Mouse (Mus musculus): ENCODE measurements around the gene Alpl.

Gene Alpl

GRCm38 (mm10) chr4:137795611-137796557, at the start of gene Alpl:
Gene Alpl, minus strand, starts transcription at chr4:137796384.
- peak; percentile 58 for DNase-seq

GRCm38 (mm10) chr4:137844656-137845055, 48.5 kb upstream of the Alpl start:
- peak; percentile 75 for DNase-seq

- no peak for DNase-seq
Observed at GRCm38 (mm10) chr4:137839452-137839851, 43.3 kb upstream of the Alpl start.

- no peak for DNase-seq
Observed at GRCm38 (mm10) chr4:137838791-137839190, 42.6 kb upstream of the Alpl start.

GRCm38 (mm10) chr4:137837792-137838191, 41.6 kb upstream of the Alpl start:
- DNase-seq: no peak

DNA sequence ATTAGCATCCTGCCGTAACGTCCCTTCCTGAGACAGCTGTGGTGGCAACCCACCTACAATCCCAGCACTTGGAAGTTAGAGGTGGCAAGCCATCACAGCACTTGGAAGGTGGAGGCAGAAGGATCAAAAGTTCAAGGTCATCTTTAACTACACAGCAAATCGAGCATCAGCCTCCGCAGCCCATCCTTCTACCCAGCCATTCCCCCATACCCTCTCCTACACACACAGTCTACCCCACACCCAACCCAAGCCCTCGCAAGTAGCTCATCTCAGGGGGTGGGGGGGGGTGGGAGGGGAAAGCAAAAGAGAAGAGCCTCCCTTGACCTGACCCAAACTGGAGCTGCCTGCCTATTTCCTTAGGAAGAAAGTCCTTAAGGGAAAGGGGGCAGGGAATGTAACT, 40.6 kb upstream of the Alpl start:
- no peak for DNase-seq

- DNase-seq: peak; percentile 95
Observed at GRCm38 (mm10) chr4:137835624-137836337, 39.6 kb upstream of the Alpl start.

GRCm38 (mm10) chr4:137831598-137831997, 35.4 kb upstream of the Alpl start:
- no peak for DNase-seq

DNA sequence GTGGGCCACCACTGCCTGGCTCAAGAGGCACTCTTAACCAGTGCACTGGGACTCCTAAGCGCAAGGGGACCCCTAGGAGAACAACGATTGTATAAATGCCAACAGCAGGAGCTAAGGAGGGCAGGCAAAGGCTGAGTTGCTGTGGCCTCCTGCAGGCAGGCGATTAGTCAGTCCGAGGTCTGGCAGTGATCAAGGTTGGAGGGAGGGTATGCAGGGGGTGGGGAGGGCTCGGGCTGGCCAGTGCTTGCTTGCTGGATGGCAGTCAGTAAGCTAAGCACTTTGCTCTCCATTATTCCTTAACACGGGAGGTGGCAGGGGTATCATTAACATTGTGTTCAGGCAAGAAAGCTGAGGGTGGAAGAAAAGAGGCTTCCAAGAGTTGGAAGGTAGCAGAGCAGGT, 34.2 kb upstream of the Alpl start:
- no peak for DNase-seq

- no peak for DNase-seq
Observed at GRCm38 (mm10) chr4:137824881-137825280, 28.7 kb upstream of the Alpl start.

DNA sequence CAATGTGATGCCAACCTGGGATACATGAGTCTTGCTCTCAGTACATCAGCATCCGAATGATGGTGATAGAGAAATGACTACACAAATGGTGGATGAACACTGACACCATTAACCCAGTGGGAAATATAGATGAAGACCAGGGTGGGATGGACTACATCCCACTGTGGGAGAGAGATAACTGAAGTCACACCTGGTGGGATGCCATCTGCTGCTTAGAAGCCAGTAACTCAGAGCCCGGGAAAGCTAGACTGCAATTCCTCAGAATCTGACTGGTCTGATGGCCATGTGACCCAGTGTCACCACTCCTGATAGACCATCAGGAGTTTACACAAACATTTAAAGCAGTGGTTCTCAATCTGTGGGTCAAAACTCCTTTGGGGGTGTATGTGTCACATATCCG, 27.4 kb upstream of the Alpl start:
- no peak for DNase-seq

DNA sequence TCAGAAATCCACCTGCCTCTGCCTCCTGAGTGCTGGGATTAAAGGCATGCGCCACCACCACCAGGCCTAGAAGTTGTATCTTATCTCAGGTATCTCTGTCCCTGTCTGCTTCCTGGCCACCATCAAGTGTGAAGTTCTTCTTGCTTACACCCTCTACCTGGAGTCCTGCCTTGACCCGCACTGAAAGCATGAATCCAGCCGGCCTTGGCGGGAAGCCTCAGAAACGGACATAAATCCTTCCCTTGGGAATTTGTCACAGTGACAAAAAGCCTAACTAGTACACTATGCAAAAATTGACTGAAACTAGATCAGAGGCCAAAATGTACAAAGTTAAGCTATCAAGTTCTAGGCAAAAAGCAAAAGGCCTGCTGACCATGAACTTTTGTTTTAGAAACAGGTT, 26.4 kb upstream of the Alpl start:
- DNase-seq: no peak

DNA sequence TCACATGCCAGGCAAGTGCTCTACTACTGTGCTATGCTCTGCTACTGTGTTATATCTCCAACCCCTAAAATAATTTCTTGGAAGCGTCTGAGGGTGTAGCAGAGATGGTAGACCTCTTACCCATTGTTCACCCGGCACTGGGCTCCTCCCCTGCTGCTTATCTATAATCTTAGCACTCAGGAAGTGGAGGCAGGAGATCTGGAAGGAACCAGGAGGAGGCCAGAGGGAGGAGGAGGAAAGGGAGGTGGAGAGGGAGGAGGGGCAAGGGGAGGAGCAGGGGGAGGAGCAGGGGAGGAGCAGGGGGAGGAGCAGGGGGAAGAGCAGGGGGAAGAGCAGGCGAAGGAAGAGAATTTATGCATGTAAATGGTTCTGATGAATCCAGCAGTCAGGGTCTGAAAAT, 24.5 kb upstream of the Alpl start:
- DNase-seq: no peak

GRCm38 (mm10) chr4:137819487-137819886, 23.3 kb upstream of the Alpl start:
- no peak for DNase-seq

GRCm38 (mm10) chr4:137818341-137818740, 22.2 kb upstream of the Alpl start:
- no peak for DNase-seq

- no peak for DNase-seq
Observed at GRCm38 (mm10) chr4:137816216-137816615, 20.0 kb upstream of the Alpl start.

GRCm38 (mm10) chr4:137815473-137815872, 19.3 kb upstream of the Alpl start:
- DNase-seq: no peak

DNA sequence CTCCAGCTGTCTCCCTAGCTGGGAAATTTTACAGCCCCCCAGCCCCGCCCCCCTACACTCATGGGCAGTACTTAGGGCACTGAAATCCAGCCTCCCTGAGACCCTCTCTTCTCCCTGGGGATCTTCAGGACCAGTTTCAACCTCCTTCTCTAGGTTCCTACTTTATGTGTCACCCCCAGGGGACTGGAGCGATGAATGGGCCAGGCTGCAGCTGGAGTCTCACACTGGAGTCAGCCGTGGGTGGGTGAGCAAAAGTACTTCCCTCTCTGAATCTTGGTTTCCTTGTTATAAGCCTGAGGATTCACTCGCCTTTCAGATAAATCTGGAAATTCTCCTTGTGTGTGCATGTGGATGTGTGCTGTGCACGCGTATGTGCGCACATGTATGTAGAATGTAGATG, 18.0 kb upstream of the Alpl start:
- no peak for DNase-seq

GRCm38 (mm10) chr4:137812946-137813708, 16.9 kb upstream of the Alpl start:
- no peak for DNase-seq

GRCm38 (mm10) chr4:137809999-137810398, 13.8 kb upstream of the Alpl start:
- DNase-seq: no peak

- peak; percentile 27 for DNase-seq
Observed at GRCm38 (mm10) chr4:137807301-137807851, 11.2 kb upstream of the Alpl start.

- DNase-seq: no peak
Observed at GRCm38 (mm10) chr4:137801196-137801595, 5.0 kb upstream of the Alpl start.

- no peak for DNase-seq
Observed at GRCm38 (mm10) chr4:137800324-137800723, 4.1 kb upstream of the Alpl start.

All from cerebellum, adult 9-10 months (tissue).